Mouse (Mus musculus) liver, embryonic 11.5 days (tissue): ENCODE data around the gene Zfp94. TPM values are rescaled to one million over a fixed set of nuclear protein-coding genes. Genes with fewer than 3 reads are reported as not detected.

Experiments
- ATAC-seq: fragments of 200-750 bp; cut with Nextera tagmentation; replicated peaks from 2 replicates; pipeline ENCODE4 v1.8.0; 2017; ENCODE audit warnings: moderate number of reproducible peaks, mild to moderate bottlenecking, moderate TSS enrichment, moderate library complexity; ENCODE audit not compliant: low FRiP score
- DNase-seq: peaks from one replicate; pipeline ENCODE4 v3.0.0-alpha.2; 2017; ENCODE audit warnings: low spot score
- H3K27ac ChIP-seq: fragments of 300-500 bp; sonication (generic); 2 replicates; pipeline ENCODE4 v1.5.1; 2014; ENCODE audit warnings: mild to moderate bottlenecking, low read depth, low read length, control low read depth
- H3K27me3 ChIP-seq: fragments of 300-500 bp; sonication (generic); replicated peaks from 2 replicates; pipeline ENCODE4 v1.6.1; 2014; ENCODE audit warnings: low read length, mixed read lengths; ENCODE audit not compliant: control insufficient read depth, insufficient read depth
- H3K36me3 ChIP-seq: fragments of 300-500 bp; sonication (generic); 2 replicates; pipeline ENCODE4 v1.6.1; 2014; ENCODE audit warnings: mild to moderate bottlenecking, low read length, moderate library complexity, mixed read lengths; ENCODE audit not compliant: control insufficient read depth, insufficient read depth
- H3K4me1 ChIP-seq: fragments of 300-500 bp; sonication (generic); replicated peaks from 2 replicates; pipeline ENCODE4 v1.6.1; 2014; ENCODE audit warnings: low read length, mixed read lengths; ENCODE audit not compliant: control insufficient read depth, insufficient read depth
- H3K4me2 ChIP-seq: fragments of 300-500 bp; sonication (generic); 2 replicates; pipeline ENCODE4 v1.6.1; 2014; ENCODE audit warnings: mild to moderate bottlenecking, control low read depth, moderate library complexity
- H3K4me3 ChIP-seq: fragments of 300-500 bp; sonication (generic); 2 replicates; pipeline ENCODE4 v1.5.1; 2014; ENCODE audit warnings: low read depth, low read length, control low read depth
- H3K9ac ChIP-seq: fragments of 300-500 bp; sonication (generic); 2 replicates; pipeline ENCODE4 v1.6.1; 2014; ENCODE audit warnings: low read depth, low read length, control low read depth
- H3K9me3 ChIP-seq: fragments of 300-500 bp; sonication (generic); 2 replicates; pipeline ENCODE4 v1.6.1; 2016; ENCODE audit warnings: low read length, inconsistent platforms, mixed read lengths; ENCODE audit not compliant: control insufficient read depth
- WGBS: fragments of 180-500 bp; shearing (Covaris S2); extraction: QIAGEN DNeasy Blood & Tissue Kit; methylation state at CpG from one replicate; pipeline ENCODE4 v1.1.7; 2014; 5-methylcytosine and 5-hydroxymethylcytosine counted together
- polyA plus RNA-seq: library from polyadenylated mRNA; unstranded; fragments of >200 nt; fragmentation: Nextera tagmentation; extraction: Ambion mirVana; gene quantifications from 2 replicates; pipeline ENCODE4 v1.2.1, GENCODE M21; 2014

The Zfp94 gene
- polyA plus RNA-seq, 1 experiment from 2014 or later = 5.6 TPM

- DNase-seq (no peak), ATAC-seq (no peak)
- Histone ChIP-seq H3K4me3 (0 out of 2 replicates have a peak overlapping the region, but pooled peaks have one; percentile 5), H3K36me3 (no peaks in the 10 kb centered on the region), H3K9ac (no peak overlapping the region), H3K4me2 (peak overlapping the region; percentile 47), H3K4me1 (no peaks in the 10 kb centered on the region), H3K9me3 (0 out of 2 replicates have a peak, but pooled peaks cover 5% of the 10 kb centered on the region), H3K27me3 (no peaks in the 10 kb centered on the region; the same call in 1 of the 2 replicates), H3K27ac (no peak overlapping the region)
- WGBS = 51% methylated on average over 20 of the region's 20 CpGs
Measured at GRCm38 (mm10) chr7:24326273-24327135, 10.0 kb upstream of the Zfp94 start.

- 0 out of 2 replicates have a peak, but pooled peaks cover 5% of the 10 kb centered on the region for H3K9me3 ChIP-seq
- H3K4me3 ChIP-seq = 0 out of 2 replicates have a peak overlapping the region, but pooled peaks have one; percentile 5
- H3K27me3 ChIP-seq = no peaks in the 10 kb centered on the region; the same call in 1 of the 2 replicates
- DNase-seq = no peak
- H3K27ac ChIP-seq = no peak overlapping the region
- H3K4me1 ChIP-seq = no peaks in the 10 kb centered on the region
- WGBS = 11% methylated on average over 13 of the region's 13 CpGs
- H3K4me2 ChIP-seq = peak overlapping the region; percentile 47
- no peak overlapping the region for H3K9ac ChIP-seq
- no peak for ATAC-seq
- H3K36me3 ChIP-seq = no peaks in the 10 kb centered on the region
Measured at GRCm38 (mm10) chr7:24325675-24326128, 9.2 kb upstream of the Zfp94 start.

- ATAC-seq (no peak), DNase-seq (no peak)
- Histone ChIP-seq H3K9me3 (0 out of 2 replicates have a peak, but pooled peaks cover 5% of the 10 kb centered on the region), H3K4me1 (no peaks in the 10 kb centered on the region), H3K27ac (no peak overlapping the region), H3K36me3 (no peaks in the 10 kb centered on the region), H3K4me2 (no peak overlapping the region; the same call in 1 of the 2 replicates), H3K9ac (no peak overlapping the region), H3K27me3 (no peaks in the 10 kb centered on the region; the same call in 1 of the 2 replicates), H3K4me3 (no peak overlapping the region)
- WGBS = 81% methylated on average over 6 of the region's 6 CpGs
Measured at GRCm38 (mm10) chr7:24325197-24325596, 8.7 kb upstream of the Zfp94 start.

- no peak overlapping the region for H3K4me3 ChIP-seq
- H3K9ac ChIP-seq = no peak overlapping the region
- H3K36me3 ChIP-seq = no peaks in the 10 kb centered on the region
- DNase-seq = no peak
- 71% methylated on average over 4 of the region's 4 CpGs for WGBS
- H3K4me2 ChIP-seq = no peak overlapping the region
- H3K27me3 ChIP-seq = no peaks in the 10 kb centered on the region; the same call in 1 of the 2 replicates
- H3K9me3 ChIP-seq = 0 out of 2 replicates have a peak, but pooled peaks cover 5% of the 10 kb centered on the region
- no peak overlapping the region for H3K27ac ChIP-seq
- H3K4me1 ChIP-seq = no peaks in the 10 kb centered on the region
- ATAC-seq = no peak
Measured at GRCm38 (mm10) chr7:24322593-24322992, 6.1 kb upstream of the Zfp94 start.

- Histone ChIP-seq H3K27ac (no peak overlapping the region), H3K9me3 (0 out of 2 replicates have a peak, but pooled peaks cover 3% of the 10 kb centered on the region), H3K4me1 (peaks cover 3% of the 10 kb centered on the region; the same call in 1 of the 2 replicates), H3K27me3 (no peaks in the 10 kb centered on the region), H3K36me3 (no peaks in the 10 kb centered on the region), H3K4me2 (no peak overlapping the region), H3K9ac (no peak overlapping the region), H3K4me3 (no peak overlapping the region)
- DNase-seq = no peak
- 49% methylated on average over 6 of the region's 6 CpGs for WGBS
- no peak for ATAC-seq
Measured at GRCm38 (mm10) chr7:24318942-24319341, 2.5 kb upstream of the Zfp94 start.

- Histone ChIP-seq H3K4me1 (peaks cover 3% of the 10 kb centered on the region; the same call in 1 of the 2 replicates), H3K9ac (peak overlapping the region; percentile 72), H3K4me2 (peak overlapping the region; percentile 82), H3K27ac (no peak overlapping the region), H3K9me3 (no peaks in the 10 kb centered on the region), H3K27me3 (no peaks in the 10 kb centered on the region), H3K4me3 (peak overlapping the region; percentile 61), H3K36me3 (peaks cover 3% of the 10 kb centered on the region; the same call in 1 of the 2 replicates)
- DNase-seq = no peak
- peak; percentile 73 for ATAC-seq
- 27% methylated on average over 29 of the region's 29 CpGs for WGBS
Measured at GRCm38 (mm10) chr7:24315726-24316566, 520 bp downstream of the Zfp94 start.

GRCm38 (mm10) chr7:24300771-24301282, 15.6 kb downstream of the Zfp94 start, which contains the start of gene Zfp61:
Zfp61 (minus strand) TSS chr7:24301232.
- H3K9ac ChIP-seq = peak within 1 kb of the TSS; percentile 37
- H3K4me2 ChIP-seq = peak within 1 kb of the TSS; percentile 78
- H3K9me3 ChIP-seq = no peaks in the 10 kb centered on the region
- H3K4me3 ChIP-seq = peak within 1 kb of the TSS; percentile 65
- WGBS = 3% methylated on average over 13 of the region's 13 CpGs
- H3K27me3 ChIP-seq = no peaks in the 10 kb centered on the region
- ATAC-seq (peak; percentile 77), DNase-seq (peak; percentile 74)
- peaks cover 15% of the 10 kb centered on the region for H3K36me3 ChIP-seq
- 0 out of 2 replicates have a peak, but pooled peaks cover 9% of the 10 kb centered on the region for H3K4me1 ChIP-seq
- H3K27ac ChIP-seq = peak within 1 kb of the TSS; percentile 6; the same call in 1 of the 2 replicates
